Mouse (Mus musculus) intestine, embryonic 14.5 days (tissue): ENCODE data around the gene Cxcl15. TPM values are rescaled to one million over a fixed set of nuclear protein-coding genes. Genes with fewer than 3 reads are reported as not detected.

Source experiments
- ATAC-seq: fragments of 200-750 bp; cut with Nextera tagmentation; replicated peaks from 2 replicates; pipeline ENCODE4 v1.8.0; 2017; ENCODE audit warnings: low read depth, moderate number of reproducible peaks, moderate TSS enrichment, moderate library complexity; ENCODE audit not compliant: low FRiP score, low TSS enrichment
- DNase-seq: peaks from one replicate; pipeline ENCODE4 v3.0.0-alpha.2; 2018; ENCODE audit warnings: low spot score
- H3K27ac ChIP-seq: fragments of 300-500 bp; sonication (generic); 2 replicates; pipeline ENCODE4 v1.5.1; 2014; ENCODE audit warnings: low read depth, mild to moderate bottlenecking, control low read depth
- H3K27me3 ChIP-seq: fragments of 300-500 bp; sonication (generic); replicated peaks from 2 replicates; pipeline ENCODE4 v1.6.1; 2014; ENCODE audit warnings: low read length, control low read depth; ENCODE audit not compliant: control insufficient read depth, insufficient read depth
- H3K36me3 ChIP-seq: fragments of 300-500 bp; sonication (generic); 2 replicates; pipeline ENCODE4 v1.6.1; 2014; ENCODE audit warnings: low read length, control low read depth; ENCODE audit not compliant: control insufficient read depth, insufficient read depth
- H3K4me1 ChIP-seq: fragments of 300-500 bp; sonication (generic); replicated peaks from 2 replicates; pipeline ENCODE4 v1.6.1; 2014; ENCODE audit warnings: low read length, control low read depth, mixed read lengths; ENCODE audit not compliant: control insufficient read depth, insufficient read depth
- H3K4me2 ChIP-seq: fragments of 300-500 bp; sonication (generic); 2 replicates; pipeline ENCODE4 v1.6.1; 2014; ENCODE audit warnings: low read length
- H3K4me3 ChIP-seq: fragments of 300-500 bp; sonication (generic); 2 replicates; pipeline ENCODE4 v1.5.1; 2014; ENCODE audit warnings: low read depth, low read length, control low read depth, mixed read lengths
- H3K9ac ChIP-seq: fragments of 300-500 bp; sonication (generic); 2 replicates; pipeline ENCODE4 v1.6.1; 2014; ENCODE audit warnings: mild to moderate bottlenecking, low read length
- H3K9me3 ChIP-seq: fragments of 300-500 bp; sonication (generic); 2 replicates; pipeline ENCODE4 v1.6.1; 2016; ENCODE audit warnings: low read length, control low read depth; ENCODE audit not compliant: control insufficient read depth
- WGBS: fragments of 180-500 bp; shearing (Covaris S2); extraction: QIAGEN DNeasy Blood & Tissue Kit; methylation state at CpG from one replicate; pipeline ENCODE4 v1.1.7; 2014; 5-methylcytosine and 5-hydroxymethylcytosine counted together
- polyA plus RNA-seq: library from polyadenylated mRNA; unstranded; fragments of >200 nt; fragmentation: Nextera tagmentation; extraction: Ambion mirVana; gene quantifications from 2 replicates; pipeline ENCODE4 v1.2.1, GENCODE M21; 2014

Cxcl15 gene
- polyA plus RNA-seq, 1 experiment from 2014 or later, result 0.19 TPM

DNA sequence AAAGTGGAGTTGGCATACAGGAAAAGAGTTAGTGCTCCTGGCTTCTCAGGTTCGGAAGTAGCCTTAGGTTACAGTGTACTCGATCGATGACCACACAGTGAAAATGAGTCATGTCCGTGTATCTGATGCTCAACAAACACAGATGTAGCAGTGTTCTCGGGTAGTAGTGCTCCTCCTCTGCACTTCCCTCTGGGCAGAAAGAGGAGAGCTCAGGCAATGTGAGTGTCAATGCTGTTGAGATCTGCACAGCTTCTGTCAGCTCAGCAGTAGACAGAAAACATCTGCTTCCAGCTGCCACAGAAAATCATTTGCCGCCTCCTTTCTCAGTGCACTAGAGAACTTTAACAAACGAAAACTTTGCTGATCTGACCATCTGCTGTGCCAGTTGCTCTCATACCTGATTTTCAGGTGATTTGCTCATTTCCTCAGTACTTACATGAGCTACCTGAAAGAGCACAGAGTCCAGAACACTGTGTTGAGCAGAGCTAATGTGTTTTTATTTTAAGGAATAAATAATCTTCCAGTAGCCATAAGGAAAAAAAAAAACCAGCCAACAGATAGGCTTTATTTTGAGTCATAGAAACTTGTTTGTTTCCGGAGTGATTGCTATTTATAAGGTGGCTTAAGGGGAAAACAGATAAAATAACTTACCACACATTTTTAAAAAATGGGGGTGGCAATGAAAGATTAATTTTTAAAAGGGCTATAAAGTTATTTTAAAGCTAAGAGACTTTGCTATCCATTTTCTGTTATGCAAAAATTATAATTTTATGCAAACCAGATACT is 28.3 kb upstream of the Cxcl15 start:
- Histone ChIP-seq H3K36me3 (no peaks in the 10 kb centered on the region), H3K9me3 (no peaks in the 10 kb centered on the region), H3K9ac (no peak overlapping the region), H3K27me3 (no peaks in the 10 kb centered on the region), H3K4me1 (no peaks in the 10 kb centered on the region; the same call in 1 of the 2 replicates), H3K4me2 (no peak overlapping the region), H3K27ac (no peak overlapping the region), H3K4me3 (no peak overlapping the region)
- WGBS, result 27% methylated on average over 8 of the region's 8 CpGs
- DNase-seq (no peak), ATAC-seq (no peak)

DNA sequence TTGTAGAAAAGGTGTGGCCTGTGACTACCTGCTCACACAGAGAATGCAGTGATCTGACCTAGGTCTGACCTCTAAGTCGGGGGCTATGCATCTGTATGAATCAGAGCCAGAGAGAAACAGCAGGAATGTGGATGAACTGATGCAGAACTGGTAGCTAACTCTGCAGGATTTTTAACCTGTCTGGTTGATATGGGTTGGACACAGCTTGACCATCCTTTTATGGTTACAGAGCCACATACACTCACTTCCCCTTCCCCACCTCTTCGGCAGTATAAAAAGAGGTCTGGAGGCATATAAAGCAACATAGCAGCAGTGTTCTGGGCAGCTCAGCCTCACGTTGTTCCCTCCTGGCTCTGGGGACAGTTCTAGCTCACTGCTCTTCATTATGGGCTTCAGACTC is 26.1 kb upstream of the Cxcl15 start, which contains the start of gene Ppbp:
Gene Ppbp (plus strand): TSS at position 301 of the 400 bp plus-strand sequence.
- Histone ChIP-seq H3K4me3 (no peak within 1 kb of the TSS), H3K4me1 (no peaks in the 10 kb centered on the region; the same call in none of the 2 replicates), H3K4me2 (no peak within 1 kb of the TSS), H3K9me3 (no peaks in the 10 kb centered on the region), H3K9ac (no peak within 1 kb of the TSS), H3K27ac (no peak within 1 kb of the TSS), H3K27me3 (no peaks in the 10 kb centered on the region), H3K36me3 (no peaks in the 10 kb centered on the region)
- 43% methylated on average over 3 of the region's 3 CpGs for WGBS
- DNase-seq, result no peak
- no peak for ATAC-seq

DNA sequence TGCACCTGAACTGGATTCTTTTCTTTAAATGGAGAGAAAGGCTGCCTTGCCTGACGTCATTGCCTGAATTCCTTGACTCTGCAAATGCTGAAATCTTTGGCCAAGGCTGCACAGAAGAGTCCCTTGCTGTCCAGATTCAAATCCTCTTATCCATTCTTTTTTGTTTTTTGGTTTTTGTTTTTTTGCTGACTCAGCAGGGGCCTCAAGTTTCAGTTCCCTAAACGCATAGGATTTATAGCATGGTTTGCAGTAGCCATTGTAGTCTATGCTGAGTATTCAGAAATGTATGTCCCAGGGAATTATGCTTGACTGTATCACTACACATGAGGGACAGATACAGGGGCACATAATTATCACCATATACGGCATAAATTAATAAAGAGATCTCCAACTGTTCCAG is 23.0 kb upstream of the Cxcl15 start:
- ATAC-seq (no peak), DNase-seq (no peak)
- Histone ChIP-seq H3K4me1 (no peaks in the 10 kb centered on the region; the same call in 1 of the 2 replicates), H3K27me3 (no peaks in the 10 kb centered on the region), H3K9me3 (no peaks in the 10 kb centered on the region), H3K36me3 (no peaks in the 10 kb centered on the region), H3K4me2 (no peak overlapping the region), H3K27ac (no peak overlapping the region), H3K4me3 (no peak overlapping the region), H3K9ac (no peak overlapping the region)
- WGBS, result 79% methylated on average over 3 of the region's 3 CpGs

DNA sequence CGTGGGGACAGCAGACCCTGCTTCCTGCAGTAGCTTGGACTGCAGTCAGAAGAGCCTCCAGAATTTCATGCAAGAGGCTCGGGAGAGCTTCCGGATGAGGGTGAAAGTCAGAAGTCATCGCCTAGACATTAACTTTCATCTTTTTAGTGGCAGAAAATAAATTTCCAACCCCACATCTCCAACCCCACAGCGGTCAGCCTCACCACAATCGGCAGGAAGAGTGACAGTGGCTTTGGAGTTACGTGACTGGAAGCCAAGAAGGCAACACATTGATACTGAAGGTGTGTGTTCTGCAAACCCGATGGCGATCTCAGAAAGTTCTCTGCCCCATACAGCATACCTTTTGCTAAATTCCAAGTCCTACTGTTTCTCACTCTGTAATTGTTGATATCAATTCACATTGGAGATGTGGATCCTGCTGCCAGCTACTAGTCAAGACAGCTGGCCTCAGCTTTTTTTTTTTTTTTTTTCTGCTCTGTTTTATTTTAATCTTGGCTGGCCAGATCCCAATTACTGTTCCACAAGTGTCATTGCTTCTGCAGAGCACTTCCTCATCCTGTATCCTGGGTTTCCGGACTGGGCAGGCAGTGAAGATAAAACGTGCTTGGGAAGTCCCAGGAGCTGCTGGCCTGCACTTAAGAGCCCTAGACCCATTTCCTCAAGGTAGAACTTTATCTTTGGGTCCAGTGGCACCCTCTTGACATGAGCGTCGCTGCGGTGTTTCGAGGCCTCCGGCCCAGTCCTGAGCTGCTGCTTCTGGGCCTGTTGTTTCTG is 22.3 kb upstream of the Cxcl15 start, which contains the start of gene Pf4:
Gene Pf4 (plus strand): TSS at position 556 of the 774 bp plus-strand sequence.
- H3K9ac ChIP-seq, result no peak within 1 kb of the TSS
- no peak within 1 kb of the TSS for H3K4me3 ChIP-seq
- DNase-seq, result no peak
- H3K4me2 ChIP-seq, result no peak within 1 kb of the TSS
- no peaks in the 10 kb centered on the region for H3K27me3 ChIP-seq
- H3K36me3 ChIP-seq, result no peaks in the 10 kb centered on the region
- 78% methylated on average over 16 of the region's 16 CpGs for WGBS
- H3K4me1 ChIP-seq, result no peaks in the 10 kb centered on the region; the same call in 1 of the 2 replicates
- no peak within 1 kb of the TSS for H3K27ac ChIP-seq
- ATAC-seq, result no peak
- H3K9me3 ChIP-seq, result no peaks in the 10 kb centered on the region

DNA sequence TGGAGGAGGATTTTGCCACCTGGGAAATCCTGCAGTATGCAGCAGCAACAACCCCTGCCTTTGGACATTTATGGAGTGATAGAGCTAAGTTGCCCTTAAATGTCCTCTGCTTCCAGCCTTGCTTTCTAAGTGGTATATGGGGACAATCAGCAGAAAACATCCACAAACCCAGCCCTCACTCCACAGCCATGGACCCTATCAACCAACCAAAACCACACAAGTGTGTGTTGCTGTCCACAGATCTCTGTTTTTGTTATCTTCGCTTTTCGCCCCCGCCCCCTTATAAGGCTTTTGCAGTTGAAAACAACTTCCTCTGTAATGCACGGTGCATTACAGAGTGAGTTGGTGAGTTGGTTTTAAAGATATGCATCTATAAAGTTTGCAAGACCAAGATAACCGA is 18.8 kb upstream of the Cxcl15 start:
- H3K4me1 ChIP-seq, result no peaks in the 10 kb centered on the region; the same call in 1 of the 2 replicates
- H3K4me3 ChIP-seq, result no peak overlapping the region
- H3K9ac ChIP-seq, result no peak overlapping the region
- no peaks in the 10 kb centered on the region for H3K9me3 ChIP-seq
- no peak overlapping the region for H3K4me2 ChIP-seq
- ATAC-seq, result no peak
- H3K27me3 ChIP-seq, result no peaks in the 10 kb centered on the region
- 83% methylated on average over 5 of the region's 5 CpGs for WGBS
- DNase-seq, result no peak
- H3K27ac ChIP-seq, result no peak overlapping the region
- no peaks in the 10 kb centered on the region for H3K36me3 ChIP-seq

DNA sequence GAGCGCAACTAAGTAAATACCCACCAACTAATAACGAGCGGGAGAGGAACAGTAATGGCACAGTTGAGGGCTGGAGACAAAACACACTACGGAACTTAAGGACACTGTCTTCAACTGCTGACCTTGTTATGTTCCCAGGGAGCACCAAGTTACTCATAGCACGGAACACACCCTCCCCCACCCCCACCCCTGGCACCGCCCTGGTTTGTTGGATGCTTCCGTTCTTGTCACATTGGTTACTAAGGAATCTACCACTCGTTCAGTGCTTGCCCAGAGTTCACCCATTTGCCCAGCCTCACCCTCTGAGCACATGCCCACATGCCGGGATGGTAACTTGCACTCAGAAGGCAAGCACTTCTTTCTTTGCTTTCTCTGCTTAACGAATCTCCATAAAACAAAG is 16.7 kb upstream of the Cxcl15 start:
- H3K36me3 ChIP-seq, result no peaks in the 10 kb centered on the region
- H3K9ac ChIP-seq, result no peak overlapping the region
- H3K4me2 ChIP-seq, result no peak overlapping the region
- H3K27me3 ChIP-seq, result no peaks in the 10 kb centered on the region
- no peaks in the 10 kb centered on the region for H3K9me3 ChIP-seq
- no peak overlapping the region for H3K27ac ChIP-seq
- ATAC-seq (no peak), DNase-seq (no peak)
- no peak overlapping the region for H3K4me3 ChIP-seq
- WGBS, result 84% methylated on average over 10 of the region's 10 CpGs
- no peaks in the 10 kb centered on the region for H3K4me1 ChIP-seq

DNA sequence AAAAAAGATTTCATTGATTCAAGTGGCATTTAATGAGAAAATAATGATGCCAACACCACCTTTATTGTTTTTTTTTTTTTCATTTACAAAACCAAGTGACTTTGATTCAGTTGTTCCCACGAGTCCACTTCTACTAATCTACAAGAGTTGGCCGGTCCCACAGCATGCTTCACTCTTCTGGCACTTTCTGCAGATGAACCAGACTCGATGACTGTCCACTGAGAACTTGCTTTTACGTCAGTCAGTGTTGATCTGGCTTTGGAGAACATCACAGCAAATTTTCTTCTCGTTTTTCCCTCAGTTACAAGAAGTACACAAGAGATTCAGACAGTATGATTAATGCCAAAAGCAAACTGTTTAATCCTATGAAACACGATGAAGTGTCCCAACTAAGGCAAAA is 15.5 kb upstream of the Cxcl15 start:
- no peaks in the 10 kb centered on the region for H3K27me3 ChIP-seq
- DNase-seq (no peak), ATAC-seq (no peak)
- no peaks in the 10 kb centered on the region for H3K4me1 ChIP-seq
- no peaks in the 10 kb centered on the region for H3K9me3 ChIP-seq
- H3K36me3 ChIP-seq, result no peaks in the 10 kb centered on the region
- WGBS, result 76% methylated on average over 6 of the region's 6 CpGs
- no peak overlapping the region for H3K9ac ChIP-seq
- H3K27ac ChIP-seq, result no peak overlapping the region
- H3K4me3 ChIP-seq, result no peak overlapping the region
- no peak overlapping the region for H3K4me2 ChIP-seq

DNA sequence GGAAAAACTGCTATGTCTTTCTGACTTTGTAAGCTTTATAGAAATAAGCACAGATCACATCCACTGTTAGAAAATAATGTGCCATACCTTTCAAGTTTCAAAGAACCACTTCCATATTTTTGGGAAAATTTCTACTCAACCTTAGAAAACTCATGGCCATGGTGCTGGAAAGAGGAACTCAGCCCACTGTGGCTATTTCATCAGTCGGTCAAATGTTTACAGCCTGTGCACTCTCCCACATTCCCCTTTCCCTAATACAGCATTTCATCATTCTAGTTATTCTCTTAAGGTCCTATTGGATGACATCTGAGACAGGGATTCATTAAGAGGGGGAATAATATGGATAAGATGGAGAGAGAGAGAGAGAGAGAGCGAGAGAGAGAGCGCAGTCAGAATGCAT is 10.6 kb upstream of the Cxcl15 start:
- DNase-seq (no peak), ATAC-seq (no peak)
- H3K9me3 ChIP-seq, result no peaks in the 10 kb centered on the region
- H3K4me2 ChIP-seq, result no peak overlapping the region
- no peaks in the 10 kb centered on the region for H3K36me3 ChIP-seq
- H3K4me3 ChIP-seq, result no peak overlapping the region
- no peaks in the 10 kb centered on the region for H3K4me1 ChIP-seq
- WGBS, result 79% methylated on average over 3 of the region's 3 CpGs
- H3K9ac ChIP-seq, result no peak overlapping the region
- no peaks in the 10 kb centered on the region for H3K27me3 ChIP-seq
- no peak overlapping the region for H3K27ac ChIP-seq
